10 mouse cellular contexts compared by ENCODE assay signal in the genomic region with DNA sequence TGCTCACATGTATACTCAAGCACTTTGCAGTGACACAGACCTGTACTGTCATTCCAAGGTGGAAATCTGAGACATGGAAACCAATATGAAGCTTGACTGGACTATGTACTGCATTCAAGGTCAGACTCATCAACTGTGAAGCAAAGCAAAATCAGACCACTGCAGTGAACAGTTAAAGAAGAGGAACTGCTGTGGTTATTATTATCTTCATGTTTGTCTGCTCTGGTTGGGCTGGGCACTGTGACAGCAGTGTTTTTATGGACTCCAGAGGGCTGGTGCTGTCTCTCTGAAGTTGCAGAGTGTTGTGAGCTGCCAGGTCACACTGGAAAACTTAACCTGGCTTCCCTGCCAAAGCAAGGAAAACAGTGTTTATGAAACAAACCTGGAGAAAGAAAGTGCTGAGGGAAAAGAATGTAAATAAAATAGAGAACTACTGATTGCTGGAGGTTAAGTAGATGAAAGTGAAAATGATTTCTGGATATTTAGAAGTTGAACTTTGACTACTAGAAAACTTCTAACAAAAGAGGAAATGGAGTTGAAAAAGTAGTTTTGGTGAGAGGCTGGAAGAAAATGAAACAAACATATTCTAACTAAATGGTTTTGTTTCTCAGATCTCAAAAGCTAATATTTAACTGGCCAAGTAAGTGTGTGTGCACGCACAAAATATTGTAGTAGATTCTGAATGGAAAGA.
DNase-seq lines count a peak whose midpoint lies in the region; ATAC-seq lines count a peak whose summit lies in the region.
"Had no signal": no experiment of that assay in that cellular context is flagged by ENCODE, and none has a peak within 500 bp of the region (broad histone marks: within the 10 kb centered on the region; RNA-seq: fewer than 3 reads in every experiment).

No protein-coding gene starts in this region.

- peak; percentile 16 for DNase-seq in kidney, adult 11 months
- DNase-seq in MEL-GATA-1-ER (ENCODE audit: extremely low read depth, low read depth) (peak; percentile 1), MN1 (ENCODE audit: low spot score) (no peak)
- peak; percentile 34 to 46 for DNase-seq in heart, postnatal 10 days
- DNase-seq in thymus, postnatal 4 days, result no peak
- DNase-seq: right cerebral cortex, postnatal 25 days had no signal

- intact Hi-C loops in heart, postnatal 10 days (cut with DNase I), result no loop called here

- no peaks in the 10 kb centered on the region for H3K36me3 ChIP-seq in kidney, embryonic 15.5 days
- H3K36me3 ChIP-seq in forebrain, embryonic 13.5 days (ENCODE audit: poor library complexity, severe bottlenecking), result no peaks in the 10 kb centered on the region
- H3K36me3 ChIP-seq: lung, embryonic 15.5 days had no signal

- no peaks in the 10 kb centered on the region for H3K9me3 ChIP-seq in kidney, embryonic 15.5 days (replicated peaks)
- H3K9me3 ChIP-seq in forebrain, embryonic 13.5 days (replicated peaks), result no peaks in the 10 kb centered on the region
- H3K9me3 ChIP-seq: lung, embryonic 15.5 days had no signal

- H3K27ac ChIP-seq in kidney, embryonic 15.5 days, result no peak overlapping the region
- H3K27ac ChIP-seq in forebrain, embryonic 13.5 days, result no peak overlapping the region
- H3K27ac ChIP-seq: lung, embryonic 15.5 days had no signal

- ATAC-seq in kidney, embryonic 15.5 days (replicated peaks; ENCODE audit: low FRiP score), result no peak
- ATAC-seq in megakaryocyte progenitor cell, adult 5-6 weeks (replicated peaks; ENCODE audit: poor library complexity), result peak; percentile 91
- no peak for ATAC-seq in forebrain, embryonic 13.5 days

- H3K27me3 ChIP-seq in kidney, embryonic 15.5 days, result no peaks in the 10 kb centered on the region
- no peaks in the 10 kb centered on the region for H3K27me3 ChIP-seq in forebrain, embryonic 13.5 days
- H3K27me3 ChIP-seq: lung, embryonic 15.5 days had no signal

- H3K4me1 ChIP-seq in kidney, embryonic 15.5 days, result no peaks in the 10 kb centered on the region
- peaks cover 3% of the 10 kb centered on the region; the same call in 1 of the 2 replicates for H3K4me1 ChIP-seq in forebrain, embryonic 13.5 days
- H3K4me1 ChIP-seq: lung, embryonic 15.5 days had no signal

- H3K4me3 ChIP-seq in kidney, embryonic 15.5 days (replicated peaks), result no peak overlapping the region
- no peak overlapping the region for H3K4me3 ChIP-seq in forebrain, embryonic 13.5 days
- H3K4me3 ChIP-seq: lung, embryonic 15.5 days had no signal

- H3K9ac ChIP-seq in kidney, embryonic 15.5 days, result no peak overlapping the region
- no peak overlapping the region for H3K9ac ChIP-seq in forebrain, embryonic 13.5 days
- H3K9ac ChIP-seq: lung, embryonic 15.5 days had no signal

- H3K4me2 ChIP-seq in kidney, embryonic 15.5 days, result no peak overlapping the region
- H3K4me2 ChIP-seq in forebrain, embryonic 13.5 days, result no peak overlapping the region
- H3K4me2 ChIP-seq: lung, embryonic 15.5 days had no signal

- WGBS in kidney, embryonic 15.5 days, result 76% methylated on average over 1 of the region's 1 CpGs
- WGBS in forebrain, embryonic 13.5 days, result 83% methylated on average over 1 of the region's 1 CpGs

Comparison
In these comparisons a context has a peak if more than half of its experiments do, and no peak if none do; other contexts are left out.
1. DNase-seq: peak in kidney, adult 11 months (single experiment), MEL-GATA-1-ER (single experiment) and heart, postnatal 10 days (2 of 2); none in MN1 (single experiment) and thymus, postnatal 4 days (single experiment).